Mouse (Mus musculus) cerebellum, adult 2 months (tissue): ENCODE measurements at regions not wholly inside any gene's neighbourhood (a gene's known extent, or its start where the extent isn't known, plus 50 kb on each side); places are given as distances from the start of the nearest gene placed in this dataset.

Source experiments
- CTCF ChIP-seq: fragments of 200-500 bp; IDR thresholded peaks from 2 replicates; pipeline ENCODE4 v1.5.1; 2011; ENCODE audit warnings: low read depth, mild to moderate bottlenecking, control low read depth, low read length, moderate library complexity, borderline replicate concordance; ENCODE audit not compliant: insufficient read depth
- POLR2A ChIP-seq: fragments of 200-500 bp; IDR thresholded peaks from 2 replicates; pipeline ENCODE4 v1.6.1; 2011; ENCODE audit warnings: low read length, control low read depth, borderline replicate concordance; ENCODE audit not compliant: insufficient read depth

DNA sequence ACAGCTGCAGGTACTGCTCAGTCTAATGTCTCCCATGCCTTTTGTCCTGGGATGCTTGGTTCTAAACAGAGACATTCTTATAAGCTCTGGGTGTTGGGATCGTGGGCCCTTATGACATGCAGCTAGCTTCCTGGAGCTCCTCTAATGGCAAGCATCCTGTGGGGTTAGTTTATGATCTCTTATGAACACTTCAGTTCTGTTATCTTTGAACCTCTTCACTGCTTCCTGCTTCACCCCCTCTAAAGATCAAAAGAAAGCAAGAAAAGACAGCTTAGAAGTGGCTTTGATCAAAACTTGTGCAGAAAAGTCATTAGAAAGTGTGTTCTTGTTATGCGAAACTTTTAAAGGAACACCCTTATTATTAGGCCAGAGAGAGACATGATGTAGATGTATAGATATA, 492.3 kb upstream of the Cntn5 start:
- TF ChIP-seq CTCF (no peak), POLR2A (no peak)
